Mouse (Mus musculus) liver, embryonic 14.5 days (tissue): ENCODE data around the gene Tas1r2. TPM values are rescaled to one million over a fixed set of nuclear protein-coding genes. Genes with fewer than 3 reads are reported as not detected.

Source experiments
- ATAC-seq: fragments of 200-750 bp; cut with Nextera tagmentation; 2 replicates; pipeline ENCODE4 v1.8.0; 2017; ENCODE audit warnings: moderate number of reproducible peaks, mild to moderate bottlenecking, moderate library complexity; ENCODE audit not compliant: insufficient read depth
- DNase-seq, 3 experiments: peaks; one replicate each; pipeline ENCODE4 v3.0.0-alpha.2; 2012 to 2013; ENCODE audit warnings: low read depth in 3 of 3, low spot score in 3 of 3
- H3K27ac ChIP-seq: fragments of 300-500 bp; sonication (generic); 2 replicates; pipeline ENCODE4 v1.5.1; 2014; ENCODE audit warnings: moderate library complexity, mild to moderate bottlenecking, control low read depth, inconsistent platforms
- H3K27me3 ChIP-seq: fragments of 300-500 bp; sonication (generic); 2 replicates; pipeline ENCODE4 v1.6.1; 2014; ENCODE audit warnings: mild to moderate bottlenecking, low read length, moderate library complexity; ENCODE audit not compliant: control insufficient read depth, insufficient read depth
- H3K36me3 ChIP-seq: fragments of 300-500 bp; sonication (generic); replicated peaks from 2 replicates; pipeline ENCODE4 v1.6.1; 2014; ENCODE audit warnings: low read depth; ENCODE audit not compliant: control insufficient read depth, insufficient read depth
- H3K4me1 ChIP-seq, 2 experiments: fragments of 200-500 bp in 1 of 2; fragments of 300-500 bp in 1 of 2; sonication (generic) in 1 of 2; replicated peaks; 2 replicates each; pipeline ENCODE4 v1.6.1; 2012 to 2014; ENCODE audit warnings: antibody characterized with exemption in 1 of 2, inconsistent platforms in 1 of 2, low read length in 1 of 2; ENCODE audit not compliant: control insufficient read depth in 2 of 2, insufficient read depth in 2 of 2
- H3K4me2 ChIP-seq: fragments of 300-500 bp; sonication (generic); 2 replicates; pipeline ENCODE4 v1.6.1; 2014; ENCODE audit warnings: low read depth, mild to moderate bottlenecking, control low read depth, moderate library complexity
- H3K4me3 ChIP-seq, 2 experiments: fragments of 200-500 bp in 1 of 2; fragments of 300-500 bp in 1 of 2; sonication (generic) in 1 of 2; 2 replicates each; pipeline ENCODE4 v1.5.1; 2012 to 2014; ENCODE audit warnings: low read depth in 2 of 2, low read length in 2 of 2, mild to moderate bottlenecking in 2 of 2, control low read depth in 1 of 2, inconsistent platforms in 1 of 2, moderate library complexity in 1 of 2; ENCODE audit not compliant: insufficient read depth in 1 of 2
- H3K9ac ChIP-seq: fragments of 300-500 bp; sonication (generic); replicated peaks from 2 replicates; pipeline ENCODE4 v1.6.1; 2014; ENCODE audit warnings: mild to moderate bottlenecking, control low read depth, moderate library complexity
- H3K9me3 ChIP-seq: fragments of 300-500 bp; sonication (generic); 2 replicates; pipeline ENCODE4 v1.6.1; 2016; ENCODE audit warnings: low read length, mixed read lengths; ENCODE audit not compliant: control insufficient read depth
- CTCF ChIP-seq: IDR thresholded peaks from 2 replicates; pipeline ENCODE4 v1.5.1; 2016; ENCODE audit warnings: antibody characterized with exemption, low read depth, control low read depth
- EP300 ChIP-seq: IDR thresholded peaks from 2 replicates; pipeline ENCODE4 v1.6.1; 2016; ENCODE audit warnings: antibody characterized with exemption, low read depth
- WGBS: fragments of 180-500 bp; shearing (Covaris S2); extraction: QIAGEN DNeasy Blood & Tissue Kit; methylation state at CpG from one replicate; pipeline ENCODE4 v1.1.7; 2014; ENCODE audit not compliant: insufficient replicate concordance; 5-methylcytosine and 5-hydroxymethylcytosine counted together
- polyA plus RNA-seq, 2 experiments: library from polyadenylated mRNA; depleted of rRNA in 1 of 2; stranded (reverse) in 1 of 2; unstranded in 1 of 2; fragments of >200 nt; fragmentation: Nextera tagmentation in 1 of 2; extraction: Ambion mirVana in 1 of 2; gene quantifications; 2 replicates each; pipeline versions ENCODE4 v1.2.1 to v1.2.3; 2012 to 2014

Tas1r2 gene
- polyA plus RNA-seq, 2 experiments: not detected

DNA sequence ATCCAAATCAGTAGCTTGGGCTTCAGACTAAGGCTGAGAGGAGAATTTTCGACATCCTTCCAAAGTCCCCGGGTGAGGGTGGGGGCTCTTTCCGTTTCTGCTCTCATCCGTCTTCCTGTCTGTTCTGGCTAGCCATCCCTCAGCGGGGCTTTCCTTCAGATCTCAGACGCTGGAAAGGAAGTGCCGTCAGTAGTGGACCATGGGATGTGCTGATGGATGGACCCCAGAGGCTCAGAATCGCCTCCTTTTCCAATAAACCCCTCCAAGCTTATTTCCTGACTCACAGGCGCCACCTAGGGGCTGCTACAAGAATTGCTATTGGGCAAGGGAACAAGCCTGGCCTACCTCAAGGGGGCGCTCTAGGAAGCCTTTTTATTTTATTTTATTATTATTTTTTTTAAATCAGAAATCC, 41.8 kb upstream of the Tas1r2 start:
- 4% methylated on average over 10 of the region's 10 CpGs for WGBS
- peak in 2 of 3 experiments; percentile 38 to 51 for DNase-seq
- Histone ChIP-seq H3K27me3 (no peaks in the 10 kb centered on the region), H3K36me3 (no peaks in the 10 kb centered on the region; the same call in 1 of the 2 replicates), H3K4me3 (no peak overlapping the region), H3K4me1 (no peaks in the 10 kb centered on the region), H3K27ac (no peak overlapping the region), H3K9me3 (no peaks in the 10 kb centered on the region), H3K9ac (no peak overlapping the region), H3K4me2 (no peak overlapping the region)
- no peak for ATAC-seq
- TF ChIP-seq CTCF (peak; percentile 96), EP300 (no peak)

- no peak for ATAC-seq
- H3K4me2 ChIP-seq: no peak overlapping the region
Observed at GRCm38 (mm10) chr4:139614524-139615260, 38.6 kb upstream of the Tas1r2 start.

DNA sequence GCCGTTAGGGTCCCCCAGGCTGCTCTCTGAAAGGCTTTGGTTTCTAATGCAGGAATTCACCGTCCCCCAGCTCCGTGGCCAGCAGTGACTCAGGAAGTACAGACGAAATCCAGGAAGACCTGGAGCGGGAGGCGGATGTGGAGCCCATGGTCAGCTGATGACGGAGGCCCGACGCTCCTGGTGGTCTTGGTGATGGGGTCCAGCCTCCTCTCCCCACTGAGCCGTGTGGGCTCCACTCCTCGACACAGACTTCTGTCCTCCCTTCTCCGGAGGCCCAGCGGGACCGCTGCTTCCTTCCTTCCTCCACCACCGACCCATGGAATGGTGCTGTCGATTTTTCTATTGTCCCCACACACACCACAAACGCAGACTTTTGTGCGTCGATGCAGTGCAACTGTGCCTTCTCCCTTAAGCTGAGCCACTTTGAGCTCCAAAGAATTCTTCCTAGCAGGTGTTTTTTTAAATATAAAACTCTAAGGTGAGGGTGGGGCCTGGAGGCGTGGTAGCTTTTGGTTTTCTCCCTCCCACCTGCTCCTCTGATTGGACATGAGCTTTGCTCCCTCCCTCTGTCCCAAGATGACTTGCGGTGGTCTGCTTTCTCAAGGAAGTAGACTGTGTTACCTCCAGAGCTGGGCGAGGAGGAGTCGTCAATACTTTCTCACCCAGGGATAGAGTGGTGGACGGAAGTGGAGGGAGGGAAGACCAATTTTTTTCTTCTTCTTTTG, 36.9 kb upstream of the Tas1r2 start:
- DNase-seq (peak; percentile 71 to 76 (median 73)), ATAC-seq (peak; percentile 92)
- Histone ChIP-seq H3K27ac (peak overlapping the region; percentile 52), H3K27me3 (no peaks in the 10 kb centered on the region), H3K9ac (peak overlapping the region; percentile 77), H3K4me3 (peak overlapping the region; percentile 69 to 83), H3K36me3 (no peaks in the 10 kb centered on the region; the same call in 1 of the 2 replicates), H3K4me2 (peak overlapping the region; percentile 85), H3K9me3 (no peaks in the 10 kb centered on the region), H3K4me1 (peaks cover 3 to 4% of the 10 kb centered on the region in 2 experiments; a peak in 2 of 4 replicates)
- WGBS: 5% methylated on average over 24 of the region's 24 CpGs
- TF ChIP-seq EP300 (no peak), CTCF (no peak)

More at GRCm38 (mm10) chr4:139614524-139615260, 38.6 kb upstream of the Tas1r2 start:
- Histone ChIP-seq H3K4me1 (peaks cover 3 to 4% of the 10 kb centered on the region in 2 experiments; a peak in 2 of 4 replicates), H3K27me3 (no peaks in the 10 kb centered on the region), H3K36me3 (no peaks in the 10 kb centered on the region; the same call in 1 of the 2 replicates), H3K4me3 (no peak overlapping the region), H3K9me3 (no peaks in the 10 kb centered on the region), H3K27ac (no peak overlapping the region), H3K9ac (no peak overlapping the region)
- 82% methylated on average over 21 of the region's 21 CpGs for WGBS
- no peak for DNase-seq
- TF ChIP-seq CTCF (no peak), EP300 (no peak)

DNA sequence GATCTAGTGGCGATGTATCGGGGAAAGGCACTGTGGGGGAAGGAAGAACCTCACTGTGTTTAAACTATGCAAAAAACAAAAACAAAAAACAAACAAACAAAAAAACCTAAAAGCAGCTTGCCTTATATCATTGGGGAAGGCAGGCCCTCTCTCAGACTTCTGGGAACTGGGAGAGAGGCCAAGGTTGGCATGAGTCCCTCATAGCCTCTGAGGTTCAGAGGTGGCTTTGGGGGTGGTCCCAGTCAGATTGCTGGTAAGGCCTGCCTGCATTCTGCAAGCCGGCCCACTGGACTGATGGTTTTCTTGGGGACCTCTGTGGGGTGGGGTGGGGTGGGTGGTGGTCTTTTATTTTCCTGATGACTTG, 36.4 kb upstream of the Tas1r2 start:
- WGBS: 20% methylated on average over 3 of the region's 3 CpGs
- Histone ChIP-seq H3K4me1 (peaks cover 4 to 6% of the 10 kb centered on the region in 2 experiments; a peak in 2 of 4 replicates), H3K27ac (peak overlapping the region; percentile 52), H3K27me3 (no peaks in the 10 kb centered on the region), H3K4me3 (peak overlapping the region; percentile 69 to 83; a peak in 3 of 4 replicates), H3K9ac (peak overlapping the region; percentile 77), H3K4me2 (peak overlapping the region; percentile 85), H3K36me3 (no peaks in the 10 kb centered on the region; the same call in 1 of the 2 replicates), H3K9me3 (no peaks in the 10 kb centered on the region)
- TF ChIP-seq EP300 (no peak), CTCF (no peak)
- no peak for DNase-seq
- no peak for ATAC-seq

DNA sequence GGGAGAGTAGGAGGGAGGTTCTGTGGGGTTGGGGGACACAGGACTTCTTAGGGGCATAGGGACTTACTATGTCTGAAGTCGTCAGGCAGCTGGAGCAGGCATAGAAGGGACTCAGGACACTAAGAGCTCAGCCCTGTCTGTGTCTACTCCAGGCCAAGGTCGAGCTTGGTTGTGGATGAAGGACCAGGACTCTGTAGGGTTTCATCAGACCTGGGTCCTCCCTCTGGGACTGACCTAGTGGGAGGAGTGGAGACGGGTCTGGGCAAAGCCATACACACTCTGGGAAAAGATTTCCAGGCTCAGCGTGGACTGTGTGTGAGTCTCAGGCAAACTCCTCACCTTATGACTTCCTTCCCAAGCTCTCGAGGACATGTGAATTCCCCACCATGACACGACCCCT, 33.6 kb upstream of the Tas1r2 start:
- no peak for TF ChIP-seq EP300
- TF ChIP-seq CTCF: no peak
- Histone ChIP-seq H3K9me3 (no peaks in the 10 kb centered on the region), H3K4me1 (peaks cover 6 to 12% of the 10 kb centered on the region in 2 experiments), H3K4me3 (no peak overlapping the region), H3K27me3 (no peaks in the 10 kb centered on the region), H3K36me3 (no peaks in the 10 kb centered on the region), H3K9ac (no peak overlapping the region), H3K27ac (no peak overlapping the region), H3K4me2 (no peak overlapping the region)
- ATAC-seq: no peak
- WGBS: 56% methylated on average over 6 of the region's 6 CpGs
- no peak for DNase-seq
